Mouse (Mus musculus) spleen, adult 18-20 months (tissue): ENCODE measurements at regions not wholly inside any gene's neighbourhood (a gene's known extent, or its start where the extent isn't known, plus 50 kb on each side); places are given as distances from the start of the nearest gene placed in this dataset.

ENCODE experiments used
- DNase-seq, 2 experiments: peaks; one replicate each; pipeline ENCODE4 v3.0.0; 2022; ENCODE audit warnings: mixed read lengths in 2 of 2

GRCm38 (mm10) chr12:119026311-119026710 lies 60.1 kb upstream of the Abcb5 start:
- peak; percentile 11 to 49 for DNase-seq

GRCm38 (mm10) chr12:119024063-119024462 lies 57.8 kb upstream of the Abcb5 start:
- no peak for DNase-seq
